Mouse (Mus musculus) adrenal gland, adult 2 months (tissue): ENCODE measurements around the gene Pafah2. TPM values are rescaled to one million over a fixed set of nuclear protein-coding genes. Genes with fewer than 3 reads are reported as not detected.

ENCODE experiments used
- DNase-seq: peaks from one replicate; pipeline ENCODE4 v3.0.0; 2021
- microRNA-seq, 2 experiments: library from miRNA; unstranded; fragments of <30 nt; microRNA quantifications; one replicate each; pipeline ENCODE4 v1.2.0; 2021
- polyA plus RNA-seq: library from polyadenylated mRNA; depleted of rRNA; stranded (reverse); fragments of >200 nt; gene quantifications from 2 replicates; pipeline ENCODE4 v1.2.3, GENCODE M21; 2012; rRNA removed
- total RNA-seq, 2 experiments: library from RNA; stranded (reverse); gene quantifications; 2 replicates each; pipeline ENCODE4 v1.2.3; 2021

Gene Pafah2
- total and polyA plus RNA-seq, 3 experiments: 9.1 to 18.7 (median 12.1) TPM

DNA sequence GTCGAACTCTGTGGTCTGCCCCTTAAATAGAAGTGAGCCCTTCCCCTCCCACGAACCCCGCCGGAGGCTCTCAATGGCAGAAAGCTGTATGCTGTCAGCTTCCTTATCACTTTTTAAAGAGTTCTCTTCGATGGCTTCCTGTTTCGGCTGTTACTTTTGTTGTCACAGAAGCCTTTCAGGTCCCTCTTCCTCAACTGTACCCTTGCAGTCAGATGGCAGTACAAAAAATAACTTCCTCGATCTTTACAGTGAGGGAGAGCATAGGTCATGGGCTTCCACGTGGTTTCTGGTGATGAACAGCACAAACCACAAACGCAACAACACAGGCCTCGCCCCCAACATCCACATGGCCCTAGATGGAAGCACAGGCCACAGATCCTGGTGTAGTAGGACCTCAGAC, 64.2 kb downstream of the Pafah2 start:
- DNase-seq: no peak

DNA sequence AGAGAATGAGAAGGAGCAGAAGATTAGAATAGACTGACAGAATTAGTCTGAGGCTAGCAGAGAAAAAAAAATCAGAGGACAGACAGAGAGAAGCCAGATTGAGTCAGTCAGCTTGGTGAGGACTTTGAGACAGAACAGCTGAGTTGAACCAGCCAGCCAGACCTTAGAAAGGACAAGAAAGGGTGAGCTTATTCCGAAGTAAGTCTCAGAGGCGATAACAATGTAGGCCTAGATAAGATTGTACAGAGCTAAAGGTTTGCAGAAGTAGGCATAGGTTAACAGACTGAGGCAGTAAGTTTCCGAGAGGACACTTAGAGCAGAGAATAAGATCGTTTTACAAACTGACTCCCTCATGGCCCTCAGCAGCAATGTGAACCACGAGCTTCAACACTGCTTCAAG, 65.1 kb downstream of the Pafah2 start:
- no peak for DNase-seq

DNA sequence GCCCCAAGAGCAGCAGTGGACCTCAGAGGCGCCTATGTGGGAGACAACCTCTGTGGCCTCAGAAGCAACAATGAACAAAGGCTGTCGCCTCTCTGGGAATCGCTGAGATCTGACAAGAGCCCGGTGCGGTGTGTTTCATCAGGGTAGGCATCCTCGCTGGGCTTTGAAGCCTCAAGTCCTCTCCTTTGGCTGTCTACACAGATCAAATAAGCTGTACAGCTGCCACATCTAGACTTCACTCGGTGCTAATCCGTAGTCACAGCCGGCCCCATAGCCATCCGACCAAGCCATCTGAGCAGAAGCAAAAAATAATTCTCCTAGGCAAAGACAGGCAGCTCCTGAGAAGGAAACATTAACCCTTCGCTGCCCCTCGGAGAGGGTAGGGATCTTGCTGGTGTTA, 69.7 kb downstream of the Pafah2 start:
- no peak for DNase-seq

DNA sequence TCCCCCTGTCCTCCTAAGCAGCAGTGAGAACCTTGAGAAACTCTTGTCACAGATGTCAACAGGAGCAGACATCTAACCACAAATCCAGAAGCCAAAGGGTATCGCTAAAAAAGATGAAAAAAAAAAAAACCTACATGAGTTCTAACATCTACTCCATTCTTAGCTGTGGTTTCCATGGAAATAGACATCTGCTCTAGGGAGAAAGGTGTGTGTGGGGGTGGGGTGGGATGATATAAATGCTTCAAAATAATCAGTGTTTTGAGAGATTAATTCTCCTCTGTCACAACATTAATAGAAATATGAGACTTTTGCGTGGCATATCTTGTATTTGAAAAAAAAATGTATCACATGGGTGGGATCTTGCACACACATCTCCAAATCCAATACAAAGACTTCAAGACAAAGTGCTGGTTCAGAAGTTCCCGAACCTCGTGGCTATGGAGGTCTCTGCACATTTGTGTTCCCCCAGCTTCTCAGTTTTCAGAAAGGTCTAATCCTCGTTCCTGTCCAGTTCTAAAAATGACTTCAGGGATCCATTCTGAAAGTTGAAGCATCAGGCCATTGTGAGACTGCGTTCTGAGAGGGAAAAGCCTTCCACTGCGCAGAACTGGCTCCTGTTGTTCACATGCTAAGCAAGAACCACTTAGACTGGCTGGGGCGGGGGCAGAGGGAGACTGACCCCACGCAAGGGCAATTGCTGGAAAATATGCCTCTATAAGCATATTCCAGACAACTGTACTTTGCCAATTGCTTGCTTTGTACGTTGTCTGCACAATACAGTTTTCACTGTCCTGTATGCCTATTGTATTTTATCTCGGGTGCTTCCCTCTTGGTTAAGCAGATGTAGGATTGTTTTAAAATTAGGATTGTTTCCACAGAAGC, 70.5 kb downstream of the Pafah2 start:
- no peak for DNase-seq

DNA sequence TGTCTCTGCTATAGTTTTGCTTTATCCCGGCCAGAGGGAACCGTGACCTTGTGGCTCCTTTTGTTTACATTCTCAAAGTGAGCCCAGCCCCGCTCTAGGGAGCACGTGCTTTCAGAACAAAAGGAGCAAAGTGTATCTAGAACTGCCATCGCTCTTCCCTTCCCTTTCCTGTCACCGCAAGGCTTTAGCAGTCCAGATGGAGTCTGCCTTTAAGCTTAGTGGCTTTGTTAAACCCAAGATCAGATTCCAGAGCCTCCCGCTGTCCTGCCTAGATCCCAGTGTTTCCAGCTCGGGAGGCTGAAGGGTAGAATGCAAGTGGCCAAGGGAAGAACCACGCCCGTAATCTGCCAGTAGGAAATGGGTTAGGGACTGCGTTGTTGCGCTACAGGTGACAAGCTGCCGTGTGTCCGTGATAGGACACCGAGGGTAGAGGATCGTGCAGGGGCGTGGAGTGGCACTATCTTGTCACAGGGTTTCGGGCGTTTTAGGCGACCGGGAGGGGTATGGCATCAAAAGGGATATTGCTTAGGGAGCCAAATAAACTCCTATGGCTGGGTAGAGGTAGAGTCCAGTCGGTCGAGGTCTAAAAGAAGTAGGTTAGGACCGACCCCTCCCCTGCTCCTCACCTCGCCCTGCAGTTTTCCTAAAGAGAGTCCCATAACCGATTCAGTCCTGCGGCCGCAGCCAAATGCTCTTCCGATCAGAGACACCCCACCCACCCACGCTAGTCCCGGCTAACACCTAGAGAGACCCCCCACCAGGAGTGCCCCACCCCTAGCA, 71.5 kb downstream of the Pafah2 start:
- no peak for DNase-seq

DNA sequence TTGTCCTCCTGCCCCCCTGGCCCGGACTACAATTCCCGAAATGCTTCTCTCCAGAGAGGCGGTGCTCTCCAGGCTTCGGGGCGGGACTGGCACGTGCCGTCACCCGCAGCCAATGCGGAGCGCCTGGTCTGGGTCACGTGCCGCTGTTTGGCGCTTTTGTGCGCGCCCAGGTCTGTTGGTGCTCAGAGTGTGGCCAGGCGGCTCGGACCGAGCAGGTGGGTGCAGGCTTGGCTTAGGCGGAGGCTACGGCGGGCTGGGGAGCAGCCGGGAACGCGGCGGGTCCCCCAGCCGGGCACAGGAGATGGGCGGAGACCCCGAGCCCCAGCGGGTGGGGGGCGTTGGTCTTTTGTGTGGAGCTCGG, 72.1 kb downstream of the Pafah2 start, which contains the start of gene Stmn1:
TSS of gene Stmn1 (plus strand) at position 106 of the 361 bp plus-strand sequence.
- peak; percentile 95 for DNase-seq

DNA sequence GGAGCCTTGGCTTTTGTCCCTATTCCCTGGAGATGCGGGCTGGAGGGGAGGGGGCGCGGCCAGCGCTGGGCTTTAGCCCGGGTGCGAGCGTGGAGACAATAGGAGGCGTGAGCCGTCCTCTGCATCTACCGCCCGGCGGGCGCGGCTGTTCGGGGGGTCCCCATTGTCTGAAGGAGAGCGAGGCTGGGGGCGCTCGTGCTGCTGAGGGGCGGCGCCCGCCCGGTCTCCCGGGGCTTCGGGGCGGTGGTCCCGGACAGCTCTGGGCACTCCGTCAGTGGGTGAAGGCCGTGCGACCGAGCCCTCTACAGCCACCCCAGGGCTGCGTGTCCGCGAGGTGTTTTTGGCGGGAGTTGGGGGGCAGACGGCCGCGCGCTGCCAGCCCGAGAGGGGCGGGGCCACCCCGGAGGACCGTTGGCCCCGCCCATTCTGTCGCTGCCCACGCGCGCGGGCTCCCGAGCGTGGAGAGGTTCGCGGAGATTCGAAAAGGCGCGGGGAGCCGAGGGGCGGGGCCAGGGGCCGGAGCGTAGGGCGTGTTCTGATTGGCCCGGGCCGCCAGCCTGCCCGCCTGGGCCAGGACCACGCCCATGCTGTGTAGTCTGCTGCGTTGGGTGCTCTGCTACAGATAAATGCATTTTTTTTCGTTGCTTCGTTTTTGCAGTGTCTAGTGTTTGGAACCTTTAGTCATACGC, 72.6 kb downstream of the Pafah2 start:
- DNase-seq: peak; percentile 97

DNA sequence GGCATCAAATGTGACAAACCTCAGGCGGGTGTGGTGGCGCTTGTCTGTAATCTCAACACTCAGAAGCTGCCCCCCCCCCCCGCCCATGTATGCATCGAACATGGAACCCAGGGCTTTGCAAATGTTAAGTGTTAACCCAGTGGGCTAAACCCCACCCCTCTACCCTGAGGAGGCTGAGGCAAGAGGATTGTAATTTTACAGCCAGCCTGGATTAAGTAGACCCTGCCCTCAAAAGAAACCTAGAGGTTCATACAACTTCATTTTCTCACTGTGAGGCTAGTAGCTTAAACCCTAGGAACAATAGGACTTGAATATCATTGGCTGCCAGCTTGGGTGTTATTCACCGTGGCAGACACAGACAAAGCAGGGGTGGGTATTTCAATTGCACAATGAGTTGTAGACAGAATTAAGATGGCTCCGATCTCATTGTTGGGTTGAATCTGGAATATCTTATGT, 73.2 kb downstream of the Pafah2 start:
- DNase-seq: no peak

DNA sequence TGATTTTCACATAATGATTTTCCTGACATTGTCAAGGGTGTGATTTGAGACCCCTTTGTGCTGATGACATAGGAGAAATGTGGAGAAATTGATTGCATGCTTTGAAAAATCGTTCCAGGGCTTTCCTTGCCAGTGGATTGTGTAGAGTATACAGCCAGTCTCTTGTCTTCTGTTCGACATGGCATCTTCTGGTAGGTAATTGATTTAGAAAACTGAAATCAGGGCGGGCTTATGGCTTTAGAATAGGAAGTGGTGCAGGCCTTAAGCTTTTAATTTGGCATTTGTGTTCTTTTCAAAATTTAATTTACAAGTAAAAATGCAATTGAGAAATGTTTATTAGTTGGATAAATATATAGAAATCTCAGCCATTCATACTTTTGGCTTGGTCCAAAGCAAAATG, 73.9 kb downstream of the Pafah2 start:
- DNase-seq: no peak

DNA sequence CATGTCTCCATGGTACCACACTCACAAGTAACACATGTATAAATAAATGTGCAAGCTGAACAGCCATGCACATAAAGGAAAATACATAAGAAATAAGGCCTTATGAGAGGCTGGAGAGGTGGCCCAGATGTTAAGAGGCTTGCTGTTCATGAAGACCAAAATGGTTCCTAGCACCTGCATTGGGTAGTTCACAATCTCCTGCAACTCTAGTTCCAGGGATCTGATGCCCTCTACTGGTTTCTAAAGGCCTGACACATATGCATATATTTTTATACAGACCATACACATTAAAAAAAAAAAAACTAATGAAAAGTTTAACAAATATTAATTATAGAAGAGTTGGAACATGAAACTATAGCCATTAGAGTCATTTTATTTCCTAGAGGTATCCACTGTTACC, 75.3 kb downstream of the Pafah2 start:
- DNase-seq: no peak

DNA sequence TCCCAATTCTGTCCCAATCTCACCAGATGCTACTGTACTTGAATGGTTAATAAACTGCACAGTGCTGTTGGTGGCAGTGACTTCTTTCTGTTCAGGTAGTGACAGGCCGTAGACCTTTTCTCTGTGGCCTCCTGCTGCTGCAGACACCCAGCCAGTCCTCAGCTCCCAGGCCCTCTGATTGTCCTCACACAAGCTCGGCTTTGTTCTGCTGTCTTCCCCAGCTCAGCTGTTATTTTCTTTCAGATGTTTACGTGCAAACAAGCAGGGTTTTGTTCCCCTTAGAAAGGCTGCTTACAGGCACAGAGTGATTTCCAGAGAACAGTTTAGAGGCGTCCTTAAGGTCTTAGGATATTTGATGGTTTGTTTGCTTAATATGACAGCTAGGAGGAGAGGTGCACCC, 77.6 kb downstream of the Pafah2 start:
- no peak for DNase-seq

DNA sequence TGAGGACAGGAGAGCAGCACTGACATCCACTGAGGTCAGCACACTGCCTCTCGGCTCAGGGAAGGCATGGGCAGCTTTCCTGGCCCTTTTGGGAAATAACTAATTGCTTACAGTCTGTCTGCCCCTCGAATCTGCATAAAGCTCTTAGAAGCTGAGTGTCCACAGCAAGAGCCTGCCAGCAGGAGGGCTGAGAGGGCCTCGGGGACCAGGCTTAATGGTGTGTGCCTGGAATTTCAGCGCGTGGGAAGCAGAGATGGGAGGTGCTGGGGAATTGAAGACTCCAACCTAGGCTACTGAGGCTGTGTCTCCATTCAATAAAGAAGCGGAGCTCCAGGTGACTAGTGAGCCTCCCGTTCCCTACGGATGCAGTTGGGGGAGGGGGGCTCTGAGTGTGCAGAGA, 78.1 kb downstream of the Pafah2 start:
- no peak for DNase-seq

DNA sequence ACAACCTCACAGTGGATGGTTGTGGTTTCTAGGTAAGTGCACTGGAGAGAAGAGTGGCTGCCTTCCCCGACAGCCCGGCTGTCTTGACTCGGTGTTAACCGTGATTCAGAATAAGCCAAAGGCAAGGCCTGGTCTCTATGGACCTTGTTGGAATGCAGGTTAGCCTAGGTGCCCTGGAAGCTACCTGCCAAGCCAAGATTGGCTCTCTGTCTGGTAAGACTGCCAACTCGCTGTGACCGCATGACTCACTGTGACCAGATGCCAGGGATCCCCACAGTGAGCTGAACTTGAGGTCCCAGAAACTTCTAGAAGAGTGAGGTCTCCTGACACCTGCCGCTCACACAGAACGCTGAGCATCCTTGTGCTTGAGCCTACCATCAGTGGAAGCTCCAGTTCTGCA, 80.8 kb downstream of the Pafah2 start:
- no peak for DNase-seq

Small RNA genes within 50 kb of the gene (microRNA-seq; reads per million reads assigned to microRNA genes)
- gene Gm23634: 0.66 to 1.7 reads per million in 2 experiments

Other genes with a start within 250 kb of the Pafah2 start
- 10 to 100 TPM; 14.4 to 17.5 TPM for gene Cep85, start 209.2 kb upstream of the Pafah2 start, total RNA-seq
- 27.3 and 36.1 TPM in 2 replicates for gene Cep85, start 209.2 kb upstream of the Pafah2 start, polyA plus RNA-seq
- not detected for gene Gm7534, start 193.3 kb upstream of the Pafah2 start, total RNA-seq
- not detected in 2 replicates for gene Gm7534, start 193.3 kb upstream of the Pafah2 start, polyA plus RNA-seq
- gene Catsper4, start 168.9 kb upstream of the Pafah2 start, total RNA-seq: not detected
- gene Catsper4, start 168.9 kb upstream of the Pafah2 start, polyA plus RNA-seq: not detected in 2 replicates
- under 1 TPM; 0.31 to 0.66 TPM for gene Cnksr1, start 157.9 kb upstream of the Pafah2 start, total RNA-seq
- 0.03 and 0.08 TPM in 2 replicates for gene Cnksr1, start 157.9 kb upstream of the Pafah2 start, polyA plus RNA-seq
- gene E130218I03Rik, start 152.7 kb upstream of the Pafah2 start, total RNA-seq: not detected
- 0.09 TPM in 1 of 2 replicates, not detected in the other for gene E130218I03Rik, start 152.7 kb upstream of the Pafah2 start, polyA plus RNA-seq
- gene Zfp593, start 150.7 kb upstream of the Pafah2 start, total RNA-seq: 10 to 100 TPM in 1 of 2 experiments, 1 to 10 TPM in 1; 8.3 to 11.0 TPM
- 11.1 and 13.0 TPM in 2 replicates for gene Zfp593, start 150.7 kb upstream of the Pafah2 start, polyA plus RNA-seq
- gene Gm30191, start 149.4 kb upstream of the Pafah2 start, total RNA-seq: not detected
- not detected in 2 replicates for gene Gm30191, start 149.4 kb upstream of the Pafah2 start, polyA plus RNA-seq
- 1 to 10 TPM; 6.2 to 9.3 TPM for gene Grrp1, start 142.2 kb upstream of the Pafah2 start, total RNA-seq
- gene Grrp1, start 142.2 kb upstream of the Pafah2 start, polyA plus RNA-seq: 28.5 and 31.8 TPM in 2 replicates
- gene Pdik1l, start 108.4 kb upstream of the Pafah2 start, total RNA-seq: 10 to 100 TPM; 14.7 to 22.3 TPM
- gene Pdik1l, start 108.4 kb upstream of the Pafah2 start, polyA plus RNA-seq: 1.3 TPM in 2 replicates
- not detected for gene Trim63, start 81.2 kb upstream of the Pafah2 start, total RNA-seq
- gene Trim63, start 81.2 kb upstream of the Pafah2 start, polyA plus RNA-seq: 0.06 and 0.11 TPM in 2 replicates
- gene Slc30a2, start 53.1 kb upstream of the Pafah2 start, total RNA-seq: 10 to 100 TPM; 21.2 to 60.8 TPM
- gene Slc30a2, start 53.1 kb upstream of the Pafah2 start, polyA plus RNA-seq: 33.0 and 56.4 TPM in 2 replicates
- 1 to 10 TPM; 3.1 to 4.4 TPM for gene Extl1, start 12.5 kb upstream of the Pafah2 start, total RNA-seq
- gene Extl1, start 12.5 kb upstream of the Pafah2 start, polyA plus RNA-seq: 4.9 and 5.6 TPM in 2 replicates
- gene Stmn1, start 72.0 kb downstream of the Pafah2 start, total RNA-seq: 10 to 100 TPM; 28.7 to 31.8 TPM
- gene Stmn1, start 72.0 kb downstream of the Pafah2 start, polyA plus RNA-seq: 1.3 and 2.4 TPM in 2 replicates
- gene Paqr7, start 100.4 kb downstream of the Pafah2 start, total RNA-seq: 10 to 100 TPM; 30.3 to 78.9 TPM
- gene Paqr7, start 100.4 kb downstream of the Pafah2 start, polyA plus RNA-seq: 196 and 204 TPM in 2 replicates
- gene Aunip, start 114.7 kb downstream of the Pafah2 start, total RNA-seq: 1 to 10 TPM in 1 of 2 experiments, under 1 TPM in 1; 0.29 to 1.5 TPM
- 0.10 and 0.16 TPM in 2 replicates for gene Aunip, start 114.7 kb downstream of the Pafah2 start, polyA plus RNA-seq
- 100 to 1,000 TPM; 124 to 147 TPM for gene Mtfr1l, start 139.1 kb downstream of the Pafah2 start, total RNA-seq
- gene Mtfr1l, start 139.1 kb downstream of the Pafah2 start, polyA plus RNA-seq: 98.8 and 102 TPM in 2 replicates
- 10 to 100 TPM; 21.9 to 42.5 TPM for gene Selenon, start 155.8 kb downstream of the Pafah2 start, total RNA-seq
- 34.5 and 35.1 TPM in 2 replicates for gene Selenon, start 155.8 kb downstream of the Pafah2 start, polyA plus RNA-seq